Mouse (Mus musculus) midbrain, postnatal 0 days (tissue): Measurements from ENCODE around the gene Hivep1. TPM values are rescaled to one million over a fixed set of nuclear protein-coding genes. Genes with fewer than 3 reads are reported as not detected.

Experiments used
- ATAC-seq: fragments of 200-750 bp; cut with Nextera tagmentation; 2 replicates; pipeline ENCODE4 v1.8.0; 2017; ENCODE audit warnings: moderate number of reproducible peaks, mild to moderate bottlenecking, moderate TSS enrichment, moderate library complexity; ENCODE audit not compliant: low FRiP score
- DNase-seq: peaks from one replicate; pipeline ENCODE4 v3.0.0-alpha.2; 2015; ENCODE audit warnings: low spot score
- H3K27ac ChIP-seq: fragments of 300-500 bp; sonication (generic); 2 replicates; pipeline ENCODE4 v1.5.1; 2014; ENCODE audit warnings: low read depth, mild to moderate bottlenecking, low read length, mixed read lengths
- H3K27me3 ChIP-seq: fragments of 300-500 bp; sonication (generic); 2 replicates; pipeline ENCODE4 v1.6.1; 2014; ENCODE audit warnings: low read length, control low read depth, mixed read lengths; ENCODE audit not compliant: insufficient read depth
- H3K36me3 ChIP-seq: fragments of 300-500 bp; sonication (generic); 2 replicates; pipeline ENCODE4 v1.6.1; 2014; ENCODE audit warnings: low read length, control low read depth, mixed read lengths; ENCODE audit not compliant: insufficient read depth
- H3K4me1 ChIP-seq: fragments of 300-500 bp; sonication (generic); 2 replicates; pipeline ENCODE4 v1.6.1; 2014; ENCODE audit warnings: mild to moderate bottlenecking, control low read depth, antibody characterized with exemption, low read length, mixed read lengths; ENCODE audit not compliant: insufficient read depth
- H3K4me2 ChIP-seq: fragments of 300-500 bp; sonication (generic); 2 replicates; pipeline ENCODE4 v1.6.1; 2014; ENCODE audit warnings: low read depth, mild to moderate bottlenecking, low read length, mixed read lengths; ENCODE audit not compliant: poor library complexity, severe bottlenecking
- H3K4me3 ChIP-seq: fragments of 300-500 bp; sonication (generic); 2 replicates; pipeline ENCODE4 v1.5.1; 2014; ENCODE audit warnings: low read depth, mild to moderate bottlenecking, low read length, moderate library complexity
- H3K9ac ChIP-seq: fragments of 300-500 bp; sonication (generic); replicated peaks from 2 replicates; pipeline ENCODE4 v1.6.1; 2014; ENCODE audit warnings: mild to moderate bottlenecking, low read length, moderate library complexity, mixed read lengths; ENCODE audit not compliant: poor library complexity, severe bottlenecking
- H3K9me3 ChIP-seq: fragments of 300-500 bp; sonication (generic); 2 replicates; pipeline ENCODE4 v1.6.1; 2016; ENCODE audit warnings: low read length, control low read depth
- CTCF ChIP-seq: IDR thresholded peaks from 2 replicates; pipeline ENCODE4 v1.5.1; 2016; ENCODE audit warnings: antibody characterized with exemption, mild to moderate bottlenecking
- WGBS: fragments of 180-500 bp; shearing (Covaris S2); extraction: QIAGEN DNeasy Blood & Tissue Kit; methylation state at CpG from one replicate; pipeline ENCODE4 v1.1.7; 2014; 5-methylcytosine and 5-hydroxymethylcytosine counted together
- polyA plus RNA-seq: library from polyadenylated mRNA; unstranded; fragments of >200 nt; fragmentation: Nextera tagmentation; extraction: Ambion mirVana; gene quantifications from 2 replicates; pipeline ENCODE4 v1.2.1, GENCODE M21; 2015
- total RNA-seq: library from RNA; depleted of rRNA; stranded (reverse); fragments of >200 nt; gene quantifications from 2 replicates; pipeline ENCODE4 v1.2.3, GENCODE M21; 2014

Hivep1 gene
- total and polyA plus RNA-seq, 2 experiments from 2014 or later = 19.5 to 38.0 TPM

- Histone ChIP-seq H3K4me2 (no peak overlapping the region), H3K4me3 (no peak overlapping the region), H3K9me3 (no peaks in the 10 kb centered on the region), H3K27me3 (no peaks in the 10 kb centered on the region), H3K4me1 (peaks cover 4% of the 10 kb centered on the region; the same call in 1 of the 2 replicates), H3K9ac (no peak overlapping the region), H3K36me3 (no peaks in the 10 kb centered on the region), H3K27ac (no peak overlapping the region)
- 91% methylated on average over 3 of the region's 3 CpGs for WGBS
- DNase-seq = no peak
- no peak for TF ChIP-seq CTCF
- no peak for ATAC-seq
Observed at GRCm38 (mm10) chr13:42077629-42078028, 25.8 kb downstream of the Hivep1 start.

GRCm38 (mm10) chr13:42080131-42080916, 28.5 kb downstream of the Hivep1 start:
- H3K27me3 ChIP-seq = no peaks in the 10 kb centered on the region
- no peak overlapping the region for H3K4me3 ChIP-seq
- no peaks in the 10 kb centered on the region for H3K36me3 ChIP-seq
- H3K4me2 ChIP-seq = no peak overlapping the region
- H3K27ac ChIP-seq = no peak overlapping the region
- no peak for DNase-seq
- no peak for ATAC-seq
- H3K9ac ChIP-seq = no peak overlapping the region
- TF ChIP-seq CTCF = no peak
- no peaks in the 10 kb centered on the region for H3K9me3 ChIP-seq
- peaks cover 4% of the 10 kb centered on the region; the same call in 1 of the 2 replicates for H3K4me1 ChIP-seq
- WGBS = 71% methylated on average over 10 of the region's 10 CpGs

GRCm38 (mm10) chr13:42088339-42088738, 36.5 kb downstream of the Hivep1 start:
- Histone ChIP-seq H3K36me3 (peaks cover 2% of the 10 kb centered on the region; the same call in 1 of the 2 replicates), H3K9me3 (no peaks in the 10 kb centered on the region), H3K4me1 (no peaks in the 10 kb centered on the region), H3K27ac (no peak overlapping the region), H3K4me3 (no peak overlapping the region), H3K27me3 (no peaks in the 10 kb centered on the region), H3K9ac (no peak overlapping the region), H3K4me2 (no peak overlapping the region)
- ATAC-seq (no peak), DNase-seq (no peak)
- WGBS = 52% methylated on average over 5 of the region's 5 CpGs
- no peak for TF ChIP-seq CTCF

- WGBS = 73% methylated on average over 8 of the region's 8 CpGs
- H3K27ac ChIP-seq = no peak overlapping the region
- H3K9me3 ChIP-seq = no peaks in the 10 kb centered on the region
- H3K4me1 ChIP-seq = no peaks in the 10 kb centered on the region
- DNase-seq (no peak), ATAC-seq (no peak)
- H3K9ac ChIP-seq = no peak overlapping the region
- no peak overlapping the region for H3K4me3 ChIP-seq
- H3K36me3 ChIP-seq = peaks cover 2% of the 10 kb centered on the region; the same call in 1 of the 2 replicates
- no peak overlapping the region for H3K4me2 ChIP-seq
- no peak for TF ChIP-seq CTCF
- no peaks in the 10 kb centered on the region for H3K27me3 ChIP-seq
Observed at GRCm38 (mm10) chr13:42089025-42089424, 37.2 kb downstream of the Hivep1 start.

GRCm38 (mm10) chr13:42090751-42091150, 38.9 kb downstream of the Hivep1 start:
- no peaks in the 10 kb centered on the region for H3K27me3 ChIP-seq
- ATAC-seq (no peak), DNase-seq (no peak)
- no peak for TF ChIP-seq CTCF
- no peak overlapping the region for H3K4me2 ChIP-seq
- H3K4me3 ChIP-seq = no peak overlapping the region
- H3K36me3 ChIP-seq = peaks cover 2% of the 10 kb centered on the region; the same call in 1 of the 2 replicates
- H3K27ac ChIP-seq = no peak overlapping the region
- WGBS = 90% methylated on average over 5 of the region's 5 CpGs
- no peak overlapping the region for H3K9ac ChIP-seq
- no peaks in the 10 kb centered on the region for H3K9me3 ChIP-seq
- H3K4me1 ChIP-seq = no peaks in the 10 kb centered on the region

- Histone ChIP-seq H3K27me3 (no peaks in the 10 kb centered on the region), H3K27ac (no peak overlapping the region), H3K36me3 (peaks cover 2% of the 10 kb centered on the region; the same call in 1 of the 2 replicates), H3K9ac (no peak overlapping the region), H3K4me3 (no peak overlapping the region), H3K4me2 (no peak overlapping the region), H3K4me1 (no peaks in the 10 kb centered on the region), H3K9me3 (no peaks in the 10 kb centered on the region)
- DNase-seq (no peak), ATAC-seq (no peak)
- 55% methylated on average over 8 of the region's 8 CpGs for WGBS
- no peak for TF ChIP-seq CTCF
Observed at GRCm38 (mm10) chr13:42092392-42093139, 40.7 kb downstream of the Hivep1 start.
